Mouse (Mus musculus): ENCODE measurements at regions not wholly inside any gene's neighbourhood (a gene's known extent, or its start where the extent isn't known, plus 50 kb on each side); places are given as distances from the start of the nearest gene placed in this dataset.

DNA sequence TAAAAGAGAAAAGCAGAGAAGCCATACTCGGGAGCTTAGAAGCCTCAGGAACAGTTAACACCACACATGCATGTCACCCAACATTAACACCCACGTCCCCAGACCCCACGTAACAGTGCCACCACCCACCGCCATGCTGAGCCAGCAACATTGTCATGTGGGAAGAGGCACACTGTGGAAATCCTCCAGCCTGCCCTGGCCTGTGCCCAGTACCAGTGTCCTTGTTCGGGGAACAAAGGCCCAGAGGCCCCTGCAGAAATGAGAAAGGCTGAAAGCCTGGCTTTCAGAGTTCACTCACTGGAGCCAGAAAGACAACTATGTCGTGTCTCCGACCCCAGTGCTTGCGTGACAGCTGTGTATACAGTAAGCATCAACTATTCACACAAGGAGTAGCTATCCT lies 86.7 kb upstream of the Dio3 start:
- no peak for TF ChIP-seq CTCF (IDR thresholded peaks at IDR 0.05)
- no peak for TF ChIP-seq POLR2A (IDR thresholded peaks at IDR 0.05; ENCODE audit: insufficient read depth, low read depth, low read length)
